ENCODE assay signal across 19 mouse cellular contexts in the genomic region with DNA sequence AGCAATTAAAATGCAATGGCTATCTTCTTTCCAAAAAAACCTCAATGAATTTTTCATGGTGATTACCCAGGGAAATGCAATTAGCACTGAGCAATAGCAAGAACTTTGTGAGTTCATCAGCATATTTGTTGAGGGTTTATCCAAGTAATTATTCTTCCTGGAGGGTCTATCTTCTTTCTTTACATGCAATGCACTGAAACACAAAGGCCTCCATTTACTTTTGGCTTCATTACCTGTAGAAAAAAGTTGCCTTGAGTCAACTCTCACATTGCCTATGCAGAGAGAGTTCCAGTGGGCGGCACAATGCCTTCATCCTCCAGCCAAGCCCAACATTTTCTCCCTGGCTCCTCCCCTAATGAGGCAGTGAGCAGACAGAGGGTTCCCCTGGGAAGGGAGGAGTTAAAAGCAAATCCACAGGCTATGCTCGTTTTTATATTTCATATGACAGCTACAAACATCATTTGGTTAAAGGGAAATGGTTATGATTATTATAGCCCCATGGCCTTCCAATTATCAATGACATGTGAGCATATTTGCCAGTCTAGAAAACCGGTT. TPM values are rescaled to one million over a fixed set of nuclear protein-coding genes. Genes with fewer than 3 reads are reported as not detected.
DNase-seq lines count a peak whose midpoint lies in the region; ATAC-seq and TF ChIP-seq lines count a peak whose summit lies in the region.
"Had no signal": no experiment of that assay in that cellular context is flagged by ENCODE, and none has a peak within 500 bp of the region (broad histone marks: within the 10 kb centered on the region; RNA-seq: fewer than 3 reads in every experiment).

No protein-coding gene starts in this region.

- no peak overlapping the region for H3K4me3 ChIP-seq in midbrain, postnatal 0 days (ENCODE audit: low read depth, low read length)
- H3K4me3 ChIP-seq in midbrain, embryonic 16.5 days (ENCODE audit: low read depth, low read length) = no peak overlapping the region
- H3K4me3 ChIP-seq: embryonic facial prominence, embryonic 13.5 days; forebrain, embryonic 13.5 days; heart, embryonic 12.5 days had no signal

- no peak for ATAC-seq in midbrain, postnatal 0 days (ENCODE audit: low FRiP score)
- ATAC-seq in midbrain, embryonic 16.5 days = no peak
- ATAC-seq in granulocyte monocyte progenitor cell, adult 5-6 weeks (replicated peaks; ENCODE audit: poor library complexity, severe bottlenecking) = no peak
- ATAC-seq: forebrain, embryonic 13.5 days; hindbrain, embryonic 16.5 days; inflammation-experienced regulatory T-cells, adult 6 months had no signal

- H3K27ac ChIP-seq in midbrain, postnatal 0 days (ENCODE audit: low read depth, low read length) = no peak overlapping the region
- no peak overlapping the region for H3K27ac ChIP-seq in midbrain, embryonic 16.5 days (ENCODE audit: low read length)
- H3K27ac ChIP-seq: embryonic facial prominence, embryonic 13.5 days; forebrain, embryonic 13.5 days had no signal

- intact Hi-C loops in heart, postnatal 25 days (cut with DNase I) = no loop called here

- no peaks in the 10 kb centered on the region for H3K4me1 ChIP-seq in midbrain, postnatal 0 days (ENCODE audit: insufficient read depth, low read length)
- H3K4me1 ChIP-seq in midbrain, embryonic 16.5 days (ENCODE audit: control insufficient read depth, insufficient read depth, low read length) = peaks cover 2% of the 10 kb centered on the region; the same call in 1 of the 2 replicates
- H3K4me1 ChIP-seq: embryonic facial prominence, embryonic 13.5 days; heart, embryonic 12.5 days had no signal

- H3K9me3 ChIP-seq in midbrain, postnatal 0 days (ENCODE audit: low read length) = no peaks in the 10 kb centered on the region
- H3K9me3 ChIP-seq in midbrain, embryonic 16.5 days (replicated peaks; ENCODE audit: control insufficient read depth, low read length, poor library complexity, severe bottlenecking) = no peaks in the 10 kb centered on the region
- H3K9me3 ChIP-seq: embryonic facial prominence, embryonic 13.5 days; forebrain, embryonic 13.5 days; G1E; heart, embryonic 12.5 days had no signal

- no peak overlapping the region for H3K9ac ChIP-seq in midbrain, postnatal 0 days (replicated peaks; ENCODE audit: low read length, poor library complexity, severe bottlenecking)
- no peak overlapping the region for H3K9ac ChIP-seq in midbrain, embryonic 16.5 days (ENCODE audit: low read depth, low read length)
- H3K9ac ChIP-seq: embryonic facial prominence, embryonic 13.5 days; forebrain, embryonic 13.5 days; heart, embryonic 12.5 days had no signal

- peak; percentile 77 for DNase-seq in heart, adult 11 months
- no peak for DNase-seq in heart, postnatal 25 days (ENCODE audit: low spot score)
- peak; percentile 9 for DNase-seq in midbrain, postnatal 0 days (ENCODE audit: low spot score)
- peak; percentile 37 for DNase-seq in Muller cell, postnatal 12 days (ENCODE audit: inconsistent ontology term)
- DNase-seq in spleen, postnatal 14 days (ENCODE audit: low spot score in 2 of 2) = no peak
- DNase-seq: adrenal gland, postnatal 10 days; cerebellum, adult 11-12 months; cerebellum, adult 9-10 months; cerebellum, postnatal 25 days; gastrocnemius, postnatal 10 days; heart, postnatal 36 days had no signal

- no peak for TF ChIP-seq CTCF in midbrain, postnatal 0 days (IDR thresholded peaks at IDR 0.05)

- no peaks in the 10 kb centered on the region for H3K27me3 ChIP-seq in midbrain, postnatal 0 days (ENCODE audit: insufficient read depth, low read length)
- H3K27me3 ChIP-seq in midbrain, embryonic 16.5 days (ENCODE audit: control insufficient read depth, insufficient read depth, low read depth, low read length) = no peaks in the 10 kb centered on the region
- H3K27me3 ChIP-seq: embryonic facial prominence, embryonic 13.5 days had no signal

- H3K4me2 ChIP-seq in midbrain, postnatal 0 days (ENCODE audit: low read depth, low read length, poor library complexity, severe bottlenecking) = no peak overlapping the region
- H3K4me2 ChIP-seq in midbrain, embryonic 16.5 days (ENCODE audit: low read length) = no peak overlapping the region
- H3K4me2 ChIP-seq: embryonic facial prominence, embryonic 13.5 days; forebrain, embryonic 13.5 days; heart, embryonic 12.5 days had no signal

- WGBS in midbrain, postnatal 0 days = 26% methylated on average over 3 of the region's 3 CpGs
- WGBS in midbrain, embryonic 16.5 days = 34% methylated on average over 3 of the region's 3 CpGs

- no peaks in the 10 kb centered on the region for H3K36me3 ChIP-seq in midbrain, postnatal 0 days (ENCODE audit: insufficient read depth, low read length)
- no peaks in the 10 kb centered on the region for H3K36me3 ChIP-seq in midbrain, embryonic 16.5 days (ENCODE audit: control insufficient read depth, insufficient read depth, low read length)
- H3K36me3 ChIP-seq: embryonic facial prominence, embryonic 13.5 days; G1E; heart, embryonic 12.5 days had no signal

RNA-seq across cellular contexts. Expression of gene Tmprss5, which starts 37.3 kb away (rescaled TPM):
- not detected for total RNA-seq in heart, postnatal 25 days (2021)
- 0.22 and 0.80 TPM in 2 replicates for total RNA-seq in midbrain, postnatal 0 days (2014; rRNA removed)
- 0.25 and 0.46 TPM in 2 replicates for polyA plus RNA-seq in midbrain, postnatal 0 days (2015; fragmentation: Nextera tagmentation; extraction: Ambion mirVana)
- polyA plus RNA-seq in midbrain, embryonic 16.5 days (2015; fragmentation: Nextera tagmentation; extraction: Ambion mirVana) = 0.83 and 1.4 TPM in 2 replicates
- not detected in 2 replicates for total RNA-seq in granulocyte monocyte progenitor cell, adult 5-6 weeks (2014; fragmentation: Nextera tagmentation)
- total RNA-seq in granulocyte monocyte progenitor cell, adult 5-6 weeks (2017) = not detected in 2 replicates
- polyA plus RNA-seq: G1E; inflammation-experienced regulatory T-cells, adult 6 months had no signal

Comparison
In these comparisons a context has a peak if more than half of its experiments do, and no peak if none do; other contexts are left out.
1. DNase-seq: peak in heart, adult 11 months (single experiment), midbrain, postnatal 0 days (single experiment) and Muller cell, postnatal 12 days (single experiment); none in heart, postnatal 25 days (single experiment) and spleen, postnatal 14 days (0 of 2).